Mouse (Mus musculus) hindbrain, embryonic 13.5 days (tissue): ENCODE data around the gene Pparg. TPM values are rescaled to one million over a fixed set of nuclear protein-coding genes. Genes with fewer than 3 reads are reported as not detected.

ENCODE experiments used
- ATAC-seq: fragments of 200-750 bp; cut with Nextera tagmentation; 2 replicates; pipeline ENCODE4 v1.8.0; 2017; ENCODE audit warnings: moderate TSS enrichment; ENCODE audit not compliant: low FRiP score
- H3K27ac ChIP-seq: fragments of 300-500 bp; sonication (generic); 2 replicates; pipeline ENCODE4 v1.5.1; 2015; ENCODE audit warnings: inconsistent platforms, mild to moderate bottlenecking, moderate library complexity
- H3K27me3 ChIP-seq: fragments of 300-500 bp; sonication (generic); 2 replicates; pipeline ENCODE4 v1.6.1; 2015; ENCODE audit warnings: mild to moderate bottlenecking, inconsistent platforms
- H3K36me3 ChIP-seq: fragments of 300-500 bp; sonication (generic); 2 replicates; pipeline ENCODE4 v1.6.1; 2015; ENCODE audit warnings: mild to moderate bottlenecking, inconsistent platforms
- H3K4me1 ChIP-seq: fragments of 300-500 bp; sonication (generic); replicated peaks from 2 replicates; pipeline ENCODE4 v1.6.1; 2015; ENCODE audit warnings: inconsistent platforms
- H3K4me2 ChIP-seq: fragments of 300-500 bp; sonication (generic); 2 replicates; pipeline ENCODE4 v1.6.1; 2015; ENCODE audit warnings: inconsistent platforms, mild to moderate bottlenecking, moderate library complexity
- H3K4me3 ChIP-seq: fragments of 300-500 bp; sonication (generic); 2 replicates; pipeline ENCODE4 v1.5.1; 2015; ENCODE audit warnings: mild to moderate bottlenecking, inconsistent platforms
- H3K9ac ChIP-seq: fragments of 300-500 bp; sonication (generic); 2 replicates; pipeline ENCODE4 v1.6.1; 2015; ENCODE audit warnings: mild to moderate bottlenecking, inconsistent platforms
- H3K9me3 ChIP-seq: fragments of 300-500 bp; sonication (generic); 2 replicates; pipeline ENCODE4 v1.6.1; 2016; ENCODE audit warnings: inconsistent platforms
- WGBS: fragments of 180-500 bp; shearing (Covaris S2); methylation state at CpG from one replicate; pipeline ENCODE4 v1.1.7; 2015; 5-methylcytosine and 5-hydroxymethylcytosine counted together
- polyA plus RNA-seq: library from polyadenylated mRNA; unstranded; fragments of >200 nt; fragmentation: Nextera tagmentation; extraction: Ambion mirVana; gene quantifications from 2 replicates; pipeline ENCODE4 v1.2.1, GENCODE M21; 2015

The Pparg gene
- polyA plus RNA-seq = 0.30 and 0.45 TPM in 2 replicates

DNA sequence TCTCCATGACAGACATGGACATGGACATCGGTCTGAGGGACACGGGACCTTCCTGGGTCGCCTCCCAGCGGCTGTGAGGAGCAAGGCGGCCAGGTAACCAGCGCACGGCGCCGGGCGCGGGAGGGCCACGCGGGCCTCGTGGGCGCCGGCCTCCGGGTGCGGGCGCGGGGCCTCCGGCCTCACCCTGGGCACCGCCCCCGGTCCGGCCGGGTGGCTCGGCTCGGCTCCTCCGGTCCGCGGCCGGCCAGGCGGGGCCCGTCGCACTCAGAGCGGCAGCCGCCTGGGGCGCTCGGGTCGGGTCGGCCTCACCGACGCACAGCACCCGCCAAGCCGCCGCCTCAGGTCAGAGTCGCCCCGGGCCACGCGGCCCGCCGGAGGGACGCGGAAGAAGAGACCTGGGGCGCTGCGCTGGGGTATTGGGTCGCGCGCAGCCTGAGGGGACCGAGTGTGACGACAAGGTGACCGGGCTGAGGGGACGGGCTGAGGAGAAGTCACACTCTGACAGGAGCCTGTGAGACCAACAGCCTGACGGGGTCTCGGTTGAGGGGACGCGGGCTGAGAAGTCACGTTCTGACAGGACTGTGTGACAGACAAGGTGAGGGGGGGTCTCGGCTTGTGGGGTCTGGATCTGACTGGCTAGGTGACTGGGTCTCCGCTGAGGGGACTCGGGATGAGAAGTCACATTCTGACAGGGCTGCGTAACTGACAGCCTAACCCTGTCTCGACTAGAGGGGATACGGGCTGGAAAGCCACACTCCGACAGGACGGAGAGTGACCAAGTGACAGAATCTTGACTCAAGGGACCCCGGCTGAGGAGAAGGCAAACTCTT, at the start of gene Pparg:
TSS of gene Pparg (plus strand) at position 176 of the 830 bp plus-strand sequence.
- Histone ChIP-seq H3K27ac (no peak within 1 kb of the TSS), H3K9ac (peak within 1 kb of the TSS; percentile 73), H3K9me3 (peaks cover 6% of the 10 kb centered on the region; the same call in 1 of the 2 replicates), H3K27me3 (peaks cover 37% of the 10 kb centered on the region), H3K4me3 (peak within 1 kb of the TSS; percentile 63), H3K4me1 (peaks cover 12% of the 10 kb centered on the region), H3K4me2 (peak within 1 kb of the TSS; percentile 99), H3K36me3 (no peaks in the 10 kb centered on the region)
- 1% methylated on average over 75 of the region's 76 CpGs for WGBS
- ATAC-seq = peak; percentile 87

DNA sequence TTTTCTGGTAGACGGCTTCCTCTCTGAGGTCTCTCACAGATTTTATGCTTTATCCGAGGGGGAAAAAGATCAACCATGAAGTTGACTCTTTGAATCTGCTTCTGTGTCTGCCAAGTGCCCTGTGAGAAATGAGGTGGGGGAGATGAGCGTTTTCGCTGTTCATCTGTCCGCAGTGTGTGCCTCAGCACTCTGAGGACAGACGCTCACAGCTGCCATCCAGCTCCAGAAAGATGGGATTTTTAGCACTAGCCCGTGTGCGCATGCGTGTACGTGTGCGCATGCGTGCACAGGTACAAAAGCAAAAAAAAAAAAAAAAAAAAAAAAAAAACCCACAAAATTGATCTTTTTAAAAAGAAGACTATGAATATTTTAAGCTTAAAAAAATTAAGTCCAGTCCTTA, 48.0 kb upstream of the Pparg start:
- H3K9me3 ChIP-seq = no peaks in the 10 kb centered on the region
- H3K4me2 ChIP-seq = peak overlapping the region; percentile 36
- peak overlapping the region; percentile 48; the same call in 1 of the 2 replicates for H3K27ac ChIP-seq
- 64% methylated on average over 12 of the region's 12 CpGs for WGBS
- H3K9ac ChIP-seq = peak overlapping the region; percentile 20; the same call in 1 of the 2 replicates
- peaks cover 6% of the 10 kb centered on the region; the same call in 1 of the 2 replicates for H3K4me1 ChIP-seq
- H3K27me3 ChIP-seq = no peaks in the 10 kb centered on the region
- peak overlapping the region; percentile 14; the same call in 1 of the 2 replicates for H3K4me3 ChIP-seq
- ATAC-seq = no peak
- no peaks in the 10 kb centered on the region for H3K36me3 ChIP-seq

DNA sequence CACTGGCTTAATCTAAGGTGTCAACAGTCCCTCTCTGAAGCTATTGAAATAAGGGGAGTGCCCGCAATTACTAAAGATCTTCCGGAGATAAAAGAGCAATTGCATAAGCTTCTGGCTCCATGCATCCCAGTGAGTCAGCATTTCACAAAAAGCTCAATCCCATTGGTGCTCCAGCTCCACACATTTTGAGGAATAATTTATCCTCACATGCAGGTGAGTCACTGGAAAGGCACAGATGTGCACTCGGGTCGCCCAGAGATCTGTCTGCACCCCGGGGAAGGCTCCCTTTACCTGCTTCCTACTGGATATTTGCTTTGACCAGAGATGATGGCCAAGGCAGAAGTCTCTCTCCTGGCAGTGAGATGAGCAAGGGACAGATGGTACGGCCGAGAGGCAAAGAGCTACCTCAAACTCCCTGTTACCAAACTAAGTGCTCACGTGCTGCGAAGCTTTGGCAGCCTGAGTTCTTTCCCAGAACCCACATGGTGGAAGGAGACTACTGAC, 47.5 kb upstream of the Pparg start:
- no peak overlapping the region for H3K27ac ChIP-seq
- WGBS = 82% methylated on average over 9 of the region's 9 CpGs

DNA sequence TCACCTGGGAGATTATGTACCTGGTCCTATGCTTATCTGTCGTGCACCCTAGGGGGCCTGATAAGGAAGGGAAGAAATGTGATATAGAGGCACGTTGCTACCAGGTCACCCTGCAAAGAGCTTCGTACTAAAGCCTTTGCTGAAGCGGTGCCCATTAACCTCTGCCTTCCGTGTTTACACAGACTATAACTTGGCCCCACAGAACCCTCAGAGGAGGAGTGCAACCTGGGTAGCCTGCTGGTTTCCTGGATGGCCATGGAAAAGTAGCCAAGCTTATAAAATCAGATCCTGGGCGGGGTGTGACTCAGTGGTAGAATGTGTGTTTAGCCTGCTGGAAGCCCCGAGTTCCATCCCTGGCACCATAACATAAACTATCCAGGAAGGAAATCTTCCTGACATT, 46.8 kb upstream of the Pparg start:
- H3K4me1 ChIP-seq = peaks cover 6% of the 10 kb centered on the region; the same call in 1 of the 2 replicates
- H3K36me3 ChIP-seq = no peaks in the 10 kb centered on the region
- H3K4me2 ChIP-seq = no peak overlapping the region
- H3K27me3 ChIP-seq = no peaks in the 10 kb centered on the region
- no peak for ATAC-seq
- no peak overlapping the region for H3K9ac ChIP-seq
- no peak overlapping the region for H3K27ac ChIP-seq
- 81% methylated on average over 7 of the region's 7 CpGs for WGBS
- no peak overlapping the region for H3K4me3 ChIP-seq
- H3K9me3 ChIP-seq = no peaks in the 10 kb centered on the region

More for the DNA sequence above, 47.5 kb upstream of the Pparg start:
- Histone ChIP-seq H3K4me3 (no peak overlapping the region), H3K27me3 (no peaks in the 10 kb centered on the region), H3K9ac (no peak overlapping the region), H3K4me2 (no peak overlapping the region), H3K9me3 (no peaks in the 10 kb centered on the region), H3K36me3 (no peaks in the 10 kb centered on the region), H3K4me1 (peaks cover 6% of the 10 kb centered on the region; the same call in 1 of the 2 replicates)
- ATAC-seq = no peak

DNA sequence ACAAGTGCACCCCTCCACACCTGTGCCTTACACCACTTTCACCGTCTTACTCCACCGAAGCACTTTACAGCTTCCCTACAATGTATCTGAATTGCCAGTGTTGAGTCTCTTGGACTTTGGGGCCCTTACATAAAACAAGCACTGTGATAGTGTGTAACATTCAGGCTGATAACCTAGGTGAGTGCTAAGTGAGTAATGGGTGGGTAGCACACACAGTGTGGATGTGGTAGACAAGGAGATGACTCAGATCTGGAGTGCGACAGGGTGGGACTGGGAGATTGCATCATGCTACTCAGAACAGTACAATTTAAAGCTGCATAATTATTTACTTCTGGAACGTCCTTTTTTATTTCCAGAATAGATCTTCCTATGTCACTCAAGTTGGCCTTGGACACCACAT, 45.0 kb upstream of the Pparg start:
- Histone ChIP-seq H3K4me1 (peaks cover 6% of the 10 kb centered on the region; the same call in 1 of the 2 replicates), H3K4me3 (no peak overlapping the region), H3K36me3 (no peaks in the 10 kb centered on the region), H3K9ac (no peak overlapping the region), H3K27ac (no peak overlapping the region), H3K27me3 (no peaks in the 10 kb centered on the region), H3K9me3 (no peaks in the 10 kb centered on the region), H3K4me2 (no peak overlapping the region)
- WGBS = 92% methylated on average over 4 of the region's 4 CpGs
- ATAC-seq = no peak

DNA sequence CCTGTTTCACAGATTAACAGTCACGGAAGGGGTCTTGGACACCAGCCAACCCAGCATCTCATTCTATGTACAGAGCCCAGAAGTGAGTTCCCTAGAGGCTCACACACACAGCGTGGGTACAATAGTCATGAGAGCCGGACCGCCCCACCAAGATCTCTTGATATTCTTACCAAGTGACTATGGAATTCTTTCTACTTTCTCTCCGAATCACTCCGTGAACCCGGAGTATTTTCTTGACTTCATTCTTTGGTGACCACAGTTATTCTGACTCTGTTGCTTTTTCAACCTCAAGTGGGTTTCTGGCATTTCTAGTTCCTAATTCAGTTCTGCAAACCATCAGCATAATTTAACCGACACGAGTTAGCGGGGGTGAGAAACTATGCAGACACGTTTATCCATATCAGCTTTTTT, 43.9 kb upstream of the Pparg start:
- Histone ChIP-seq H3K27ac (no peak overlapping the region), H3K9ac (no peak overlapping the region), H3K4me3 (no peak overlapping the region), H3K9me3 (no peaks in the 10 kb centered on the region), H3K4me2 (no peak overlapping the region), H3K4me1 (peaks cover 7% of the 10 kb centered on the region), H3K27me3 (no peaks in the 10 kb centered on the region), H3K36me3 (no peaks in the 10 kb centered on the region)
- no peak for ATAC-seq
- WGBS = 77% methylated on average over 11 of the region's 11 CpGs

DNA sequence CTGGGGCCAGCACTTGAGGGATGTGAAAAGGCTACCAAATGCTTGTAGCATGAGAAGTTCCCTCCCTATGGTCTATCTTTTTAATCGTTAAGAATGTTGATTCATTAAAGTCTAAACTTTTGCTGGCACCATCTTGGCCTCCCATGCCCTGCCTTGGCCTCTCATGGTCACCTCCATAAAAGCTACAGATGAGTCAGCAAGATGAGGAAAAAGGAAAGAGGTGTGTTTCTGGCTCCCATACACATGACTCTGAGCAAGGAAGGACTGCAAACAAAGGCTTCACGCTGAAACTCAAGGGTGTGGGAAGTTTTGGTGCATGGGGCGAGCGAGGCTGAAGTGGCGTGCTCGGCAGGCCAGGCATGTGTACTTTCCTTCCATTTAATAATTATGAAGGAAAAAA, 41.9 kb upstream of the Pparg start:
- Histone ChIP-seq H3K36me3 (no peaks in the 10 kb centered on the region), H3K9ac (no peak overlapping the region), H3K27me3 (no peaks in the 10 kb centered on the region), H3K27ac (no peak overlapping the region), H3K9me3 (no peaks in the 10 kb centered on the region), H3K4me1 (peaks cover 6% of the 10 kb centered on the region; the same call in 1 of the 2 replicates), H3K4me3 (no peak overlapping the region), H3K4me2 (no peak overlapping the region)
- ATAC-seq = no peak
- 93% methylated on average over 6 of the region's 6 CpGs for WGBS

DNA sequence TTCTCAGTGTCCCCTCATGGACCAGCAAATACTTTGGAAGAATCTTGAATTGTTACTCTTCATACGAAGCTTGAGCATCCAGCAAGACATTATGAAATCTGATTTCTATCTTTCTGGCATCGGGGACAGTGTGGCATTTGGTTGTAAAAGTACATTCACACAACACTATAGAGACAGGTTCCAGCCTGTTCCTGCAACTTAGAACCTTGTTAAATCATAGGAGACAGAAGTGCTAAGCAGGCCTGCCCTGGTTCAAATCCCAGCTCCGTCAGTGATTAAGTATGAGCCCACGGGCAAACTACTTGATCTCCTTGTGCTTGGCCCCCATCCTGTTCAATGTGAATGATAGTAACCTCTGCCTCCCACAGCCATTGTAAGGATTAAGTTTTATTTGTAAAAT, 41.1 kb upstream of the Pparg start:
- Histone ChIP-seq H3K4me3 (no peak overlapping the region), H3K4me2 (no peak overlapping the region), H3K36me3 (no peaks in the 10 kb centered on the region), H3K27me3 (no peaks in the 10 kb centered on the region), H3K9me3 (no peaks in the 10 kb centered on the region), H3K4me1 (peaks cover 6% of the 10 kb centered on the region; the same call in 1 of the 2 replicates), H3K9ac (no peak overlapping the region), H3K27ac (no peak overlapping the region)
- ATAC-seq = no peak
- WGBS = 94% methylated on average over 4 of the region's 4 CpGs

DNA sequence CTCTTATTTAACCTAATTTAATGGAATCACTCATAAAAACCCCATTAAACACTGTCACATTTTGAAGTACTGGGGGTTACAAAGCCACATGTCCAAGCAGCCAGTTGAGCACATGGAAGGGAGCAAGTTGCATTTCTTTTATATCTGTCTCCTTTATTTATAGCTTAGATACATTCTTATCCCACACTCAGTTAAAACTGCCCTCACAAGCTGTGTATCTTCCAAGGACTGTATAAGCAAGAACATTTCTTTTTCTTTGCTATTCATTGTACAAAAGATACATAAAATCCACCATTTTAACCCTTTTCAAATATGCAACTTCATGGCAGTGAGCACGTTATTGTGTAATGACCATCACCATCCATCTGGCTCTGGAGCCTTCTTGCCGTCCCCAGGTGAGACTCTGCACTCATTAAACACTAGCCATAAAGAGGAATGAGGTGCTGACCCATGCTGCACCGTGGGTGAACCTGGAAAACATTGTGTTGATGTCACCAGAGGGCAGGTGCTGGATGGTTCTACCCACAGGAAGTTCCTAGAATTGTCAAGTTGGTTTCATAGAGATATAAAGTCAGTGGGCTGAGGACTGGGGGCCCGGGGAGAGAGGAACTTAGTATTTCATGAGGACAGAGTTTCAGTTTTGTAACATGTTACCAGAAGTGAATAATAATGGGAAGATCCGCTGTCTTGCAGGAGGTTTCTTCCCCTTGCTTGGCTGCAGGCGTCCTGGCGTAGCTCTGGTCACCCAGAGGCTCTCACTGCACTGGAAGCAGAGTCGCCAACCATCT, 39.6 kb upstream of the Pparg start:
- WGBS = 87% methylated on average over 8 of the region's 8 CpGs

DNA sequence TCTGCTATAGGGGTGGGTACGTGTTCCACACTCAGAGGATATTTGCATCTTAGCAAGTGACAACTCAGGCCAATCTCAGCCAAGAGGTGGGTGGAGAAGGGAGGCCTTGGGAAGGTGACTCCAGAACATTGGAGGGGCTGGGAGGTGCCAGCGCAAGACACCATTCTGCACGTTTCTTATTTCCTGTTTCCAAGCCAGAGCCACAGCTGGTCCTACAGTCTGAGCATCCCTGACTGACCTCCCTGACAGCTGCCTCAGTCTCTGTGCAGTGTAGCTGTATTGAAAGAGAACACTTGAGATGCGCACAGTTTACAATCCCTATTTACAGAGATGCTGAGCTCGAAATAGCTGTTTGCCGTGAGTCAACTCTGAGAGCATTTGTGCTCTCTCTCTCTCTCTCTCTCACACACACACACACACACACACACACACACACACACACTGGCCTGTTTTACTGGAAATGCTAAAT, 38.8 kb upstream of the Pparg start:
- ATAC-seq = no peak
- no peak overlapping the region for H3K4me3 ChIP-seq
- no peak overlapping the region for H3K27ac ChIP-seq
- WGBS = 71% methylated on average over 6 of the region's 6 CpGs
- no peak overlapping the region for H3K4me2 ChIP-seq
- peaks cover 6% of the 10 kb centered on the region; the same call in 1 of the 2 replicates for H3K4me1 ChIP-seq
- no peaks in the 10 kb centered on the region for H3K36me3 ChIP-seq
- no peaks in the 10 kb centered on the region for H3K9me3 ChIP-seq
- no peak overlapping the region for H3K9ac ChIP-seq
- H3K27me3 ChIP-seq = no peaks in the 10 kb centered on the region

More for the DNA sequence above, 39.6 kb upstream of the Pparg start:
- Histone ChIP-seq H3K27ac (no peak overlapping the region), H3K4me1 (peaks cover 6% of the 10 kb centered on the region; the same call in 1 of the 2 replicates), H3K4me2 (no peak overlapping the region), H3K27me3 (no peaks in the 10 kb centered on the region), H3K36me3 (no peaks in the 10 kb centered on the region), H3K9me3 (no peaks in the 10 kb centered on the region), H3K4me3 (no peak overlapping the region), H3K9ac (no peak overlapping the region)
- ATAC-seq = no peak

DNA sequence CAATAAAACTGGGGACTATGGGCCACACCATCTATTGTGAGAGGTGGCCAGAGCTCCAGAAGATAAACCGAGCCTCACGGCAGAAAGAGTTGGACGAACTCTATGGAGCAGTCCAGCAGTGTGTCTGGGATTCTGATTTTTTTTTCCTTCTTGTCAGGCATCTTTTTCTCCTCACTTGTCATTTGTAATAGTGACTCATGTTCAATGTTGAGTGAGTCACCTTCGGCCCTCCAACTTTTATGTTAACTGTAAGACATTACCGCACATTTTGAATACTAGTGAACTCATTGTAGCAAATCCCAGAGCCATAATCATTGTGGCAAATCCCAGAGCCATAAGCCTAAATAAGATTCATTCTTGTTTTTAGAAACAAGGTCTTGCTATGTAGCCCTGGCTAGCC, 37.8 kb upstream of the Pparg start:
- WGBS = 94% methylated on average over 5 of the region's 5 CpGs
- H3K4me2 ChIP-seq = no peak overlapping the region
- H3K27me3 ChIP-seq = no peaks in the 10 kb centered on the region
- ATAC-seq = no peak
- no peak overlapping the region for H3K9ac ChIP-seq
- no peak overlapping the region for H3K4me3 ChIP-seq
- H3K4me1 ChIP-seq = peaks cover 6% of the 10 kb centered on the region; the same call in 1 of the 2 replicates
- H3K9me3 ChIP-seq = 0 out of 2 replicates have a peak, but pooled peaks cover 3% of the 10 kb centered on the region
- H3K27ac ChIP-seq = no peak overlapping the region
- H3K36me3 ChIP-seq = no peaks in the 10 kb centered on the region

DNA sequence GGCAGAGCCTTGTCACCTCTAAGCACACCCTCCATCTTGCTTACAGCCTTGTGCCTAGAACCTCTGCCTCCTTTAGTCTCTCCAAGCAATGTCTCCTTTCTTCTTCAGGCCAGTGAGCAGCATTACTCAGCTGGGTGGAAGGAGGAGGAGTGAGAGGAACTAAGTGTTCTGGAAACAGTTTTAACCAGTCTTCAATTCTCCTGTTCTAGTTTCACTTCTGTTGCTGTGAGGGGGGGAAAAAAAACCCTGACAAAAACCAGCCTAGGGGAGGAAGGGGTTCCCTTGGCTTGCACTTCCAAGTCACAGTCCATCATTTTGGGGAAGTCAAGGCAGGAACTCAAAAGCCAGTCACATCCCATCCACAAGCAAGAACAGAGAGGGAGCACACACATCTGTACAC, 29.8 kb upstream of the Pparg start:
- no peaks in the 10 kb centered on the region for H3K27me3 ChIP-seq
- H3K9ac ChIP-seq = no peak overlapping the region
- H3K36me3 ChIP-seq = no peaks in the 10 kb centered on the region
- no peak overlapping the region for H3K4me3 ChIP-seq
- ATAC-seq = no peak
- no peak overlapping the region for H3K4me2 ChIP-seq
- H3K4me1 ChIP-seq = no peaks in the 10 kb centered on the region
- no peak overlapping the region for H3K27ac ChIP-seq
- H3K9me3 ChIP-seq = 0 out of 2 replicates have a peak, but pooled peaks cover 3% of the 10 kb centered on the region
